Mouse (Mus musculus) embryonic stem cell, embryonic (primary cell): Measurements from ENCODE around the gene Prss53.

Experiments
- CTCF ChIA-PET, 4 experiments: fragments of 300-600 bp in 2 of 4; fragments of 350-600 bp in 2 of 4; sonication (Branson Sonifier 250); formaldehyde crosslinking; loops; one replicate each; lab custom pipeline; 2022; ENCODE audit warnings: inconsistent platforms in 2 of 4; lab: Charles Lee
- POLR2A ChIA-PET, 4 experiments: fragments of 300-600 bp in 2 of 4; fragments of 350-600 bp in 2 of 4; sonication (Branson Sonifier 250); formaldehyde crosslinking; loops; one replicate each; lab custom pipeline; 2022; ENCODE audit warnings: antibody characterized with exemption in 4 of 4, inconsistent platforms in 1 of 4; lab: Charles Lee

Prss53 gene

DNA sequence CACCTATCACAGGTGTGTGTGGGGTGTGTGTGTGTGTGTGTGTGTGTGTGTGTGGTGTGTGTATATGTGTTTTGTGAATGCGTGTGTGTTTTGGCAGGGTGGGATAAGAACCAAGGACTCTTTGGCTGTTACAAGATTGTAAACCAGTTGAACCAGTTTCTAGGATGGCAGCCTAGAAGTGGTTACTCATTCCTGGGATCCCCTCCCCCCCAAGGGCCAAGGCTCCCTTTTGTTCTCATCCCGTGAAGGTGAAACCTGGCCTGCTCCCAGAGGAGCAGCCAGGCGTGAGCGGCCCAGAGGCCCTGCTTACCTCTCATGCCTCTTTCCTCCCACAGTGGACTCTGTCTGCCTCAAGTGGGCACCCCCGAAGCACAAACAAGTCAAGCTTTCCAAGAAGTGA, 34.5 kb upstream of the Prss53 start:
- ChIA-PET CTCF (interaction anchor here in 2 of 4 experiments (0.6 to 3.4 kb wide), 7 partner anchors 8 to 109 kb away, joined by 3 to 26 read pairs (median 6); no protein-coding TSS in a partner anchor), POLR2A (interaction anchor here in 2 of 4 experiments (1.3 to 20.2 kb wide), 15 partner anchors 8 to 58 kb away, joined by 3 to 433 read pairs (median 29); partner anchors contain the start of genes Fus (in 2 of the 2), Kat8 (in 2 of the 2), Gm21974 (in 1 of the 2) and Prss53 (in 1 of the 2))

- ChIA-PET CTCF (interaction anchor here in 3 of 4 experiments (0.5 to 4.5 kb wide), 4 partner anchors 9 to 40 kb away, joined by 3 to 120 read pairs (median 4); no protein-coding TSS in a partner anchor), POLR2A (interaction anchor here in 3 of 4 experiments (0.5 to 20.2 kb wide), 15 partner anchors 10 to 765 kb away, joined by 3 to 433 read pairs (median 6); partner anchors contain the start of genes Kat8 (in 3 of the 3) and Fus (in 2 of the 3))
These were observed 32.9 kb upstream of the Prss53 start for GRCm38 (mm10) chr7:127923714-127924113.

DNA sequence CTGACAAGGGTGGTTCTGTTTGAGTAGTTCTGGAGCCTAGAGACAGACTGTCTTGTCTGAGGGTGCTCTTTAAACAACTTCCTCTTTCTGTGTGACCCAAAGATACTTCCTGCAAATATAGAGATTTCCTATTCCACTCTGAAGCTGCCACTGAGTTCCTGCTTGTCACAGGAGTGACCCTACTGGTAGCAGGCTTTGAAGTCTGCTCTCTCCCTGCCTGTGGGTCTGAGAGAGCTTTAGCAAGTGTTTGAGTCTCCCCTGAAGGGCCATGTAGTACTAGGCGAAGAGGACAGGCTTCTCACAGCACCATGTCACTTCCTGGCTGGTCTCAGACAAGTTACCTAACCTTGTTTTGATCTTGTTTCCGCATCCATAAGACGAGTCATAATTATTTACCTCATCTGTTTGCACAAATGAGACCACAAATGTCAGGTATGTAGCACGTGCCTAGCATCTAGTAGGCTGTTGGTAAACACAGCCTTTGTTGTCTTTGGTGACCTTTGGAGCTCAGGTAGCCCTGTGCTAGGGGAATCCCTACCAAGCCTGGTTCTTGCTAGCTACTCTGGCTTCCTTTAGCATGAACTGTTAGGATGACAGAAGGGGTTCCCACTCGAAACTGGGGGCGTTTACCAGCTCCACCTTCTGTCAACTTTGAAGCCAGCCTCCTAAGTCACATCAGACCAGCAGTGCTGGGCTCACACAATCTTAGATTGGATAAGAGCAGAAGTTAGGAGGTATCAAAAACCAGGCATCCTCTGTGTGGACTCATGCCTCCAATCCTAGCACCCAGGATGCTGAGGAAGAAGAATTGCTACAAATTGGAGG, 31.9 kb upstream of the Prss53 start:
- POLR2A ChIA-PET: interaction anchor here in 3 of 4 experiments (0.8 to 20.2 kb wide), 22 partner anchors 10 to 150 kb away, joined by 3 to 433 read pairs (median 6); partner anchors contain the start of genes Fus (in 3 of the 3), Kat8 (in 3 of the 3), Gm21974 (in 1 of the 3) and Vkorc1 (in 1 of the 3)
- CTCF ChIA-PET: interaction anchor here (0.6 to 5.1 kb wide), 11 partner anchors 10 to 1540 kb away, joined by 3 to 120 read pairs (median 3); partner anchors contain the start of gene Kat8 (in 1 of the 4)

GRCm38 (mm10) chr7:127921516-127921915, 30.7 kb upstream of the Prss53 start:
- ChIA-PET POLR2A (interaction anchor here (0.6 to 20.2 kb wide), 33 partner anchors 9 to 175 kb away, joined by 3 to 433 read pairs (median 4); partner anchors contain the start of genes Kat8 (in 3 of the 4), Fus (in 2 of the 4), Gm21974 (in 2 of the 4) and Vkorc1 (in 2 of the 4)), CTCF (interaction anchor here (0.5 to 5.1 kb wide), 37 partner anchors 9 to 423 kb away, joined by 3 to 120 read pairs (median 3); partner anchors contain the start of genes Kat8 (in 3 of the 4), Hsd3b7 (in 2 of the 4), Bckdk (in 1 of the 4) and Gm21974 (in 1 of the 4))

DNA sequence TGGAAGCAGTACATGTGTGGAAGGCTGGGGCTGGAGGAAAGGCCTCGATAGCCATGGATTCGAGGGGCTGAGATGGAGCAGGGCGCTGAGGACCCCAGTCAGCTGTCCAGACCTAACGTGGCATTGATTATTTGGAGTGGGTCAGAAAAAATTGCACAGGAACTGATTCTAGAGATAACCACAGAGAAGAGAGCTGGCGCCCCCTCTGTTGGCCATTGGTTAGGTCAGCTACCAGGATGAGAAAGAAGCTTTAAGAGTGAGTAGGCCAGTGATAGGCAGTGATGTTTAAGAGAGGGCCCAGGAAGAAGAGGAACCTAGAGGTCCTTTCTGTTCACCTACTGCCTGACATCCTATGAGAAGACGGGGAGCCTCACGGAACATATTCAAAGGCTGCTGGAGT, 28.5 kb upstream of the Prss53 start:
- CTCF ChIA-PET: interaction anchor here (0.5 to 5.1 kb wide), 44 partner anchors 9 to 426 kb away, joined by 3 to 53 read pairs (median 4); partner anchors contain the start of genes Gm21974 (in 2 of the 4), Vkorc1 (in 2 of the 4), Bckdk (in 1 of the 4) and Prss8 (in 1 of the 4)
- POLR2A ChIA-PET: interaction anchor here in 3 of 4 experiments (0.6 to 20.2 kb wide), 44 partner anchors 8 to 313 kb away, joined by 3 to 433 read pairs (median 4); partner anchors contain the start of genes Gm21974 (in 3 of the 3), Vkorc1 (in 3 of the 3), Bckdk (in 2 of the 3) and Fus (in 2 of the 3)

DNA sequence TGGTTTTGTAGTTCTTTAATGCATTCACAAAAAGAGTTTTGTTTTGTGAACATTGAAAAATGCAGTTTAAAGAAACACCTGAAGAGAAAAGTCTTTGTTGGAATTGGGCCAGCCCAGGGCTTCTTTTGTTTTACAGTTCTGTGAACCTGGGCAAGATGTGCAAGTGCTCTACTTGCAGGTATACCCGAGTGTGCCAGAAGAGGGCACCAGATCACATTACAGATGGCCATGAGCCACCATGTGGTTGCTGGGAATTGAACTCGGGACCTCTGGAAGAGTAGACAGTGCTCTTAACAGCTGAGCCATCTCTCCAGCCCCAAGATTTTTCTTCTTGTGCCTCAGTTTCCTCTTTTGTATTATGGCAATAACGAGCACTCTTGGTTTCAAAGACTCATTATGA, 27.4 kb upstream of the Prss53 start:
- CTCF ChIA-PET: interaction anchor here (0.5 to 5.1 kb wide), 16 partner anchors 8 to 148 kb away, joined by 3 to 53 read pairs (median 10); partner anchors contain the start of genes Bckdk (in 1 of the 4), Gm21974 (in 1 of the 4) and Vkorc1 (in 1 of the 4)
- POLR2A ChIA-PET: interaction anchor here in 3 of 4 experiments (0.6 to 20.2 kb wide), 25 partner anchors 9 to 190 kb away, joined by 3 to 433 read pairs (median 7); partner anchors contain the start of genes Fus (in 3 of the 3), Gm21974 (in 3 of the 3), Vkorc1 (in 3 of the 3) and Bckdk (in 2 of the 3)

DNA sequence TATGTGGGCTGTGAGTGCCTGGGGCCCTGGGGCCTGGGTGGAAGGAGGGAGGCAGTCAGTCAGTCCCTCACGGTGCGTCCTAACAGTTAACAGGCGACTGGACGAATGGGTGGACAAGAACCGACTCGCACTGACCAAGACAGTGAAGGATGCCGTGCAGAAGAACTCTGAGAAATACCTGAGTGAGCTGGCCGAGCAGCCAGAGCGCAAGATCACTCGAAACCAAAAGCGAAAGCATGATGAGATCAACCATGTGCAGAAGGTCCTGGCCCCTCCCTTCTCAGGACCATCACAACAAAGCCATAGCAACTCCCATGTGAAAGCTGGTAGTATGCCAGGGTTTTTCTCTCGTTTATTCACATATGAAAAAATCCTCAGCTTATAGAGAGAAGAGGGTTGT, 24.5 kb upstream of the Prss53 start:
- ChIA-PET CTCF (interaction anchor here in 2 of 4 experiments (0.6 to 1.6 kb wide), 4 partner anchors 11 to 48 kb away, joined by 3 to 5 read pairs (median 3); no protein-coding TSS in a partner anchor), POLR2A (interaction anchor here in 3 of 4 experiments (0.5 to 20.2 kb wide), 17 partner anchors 11 to 60 kb away, joined by 3 to 433 read pairs (median 5); partner anchors contain the start of genes Bckdk (in 1 of the 3) and Prss36 (in 1 of the 3))

GRCm38 (mm10) chr7:127912938-127913337, 22.2 kb upstream of the Prss53 start:
- ChIA-PET CTCF (interaction anchor here (0.6 to 3.0 kb wide), 21 partner anchors 9 to 727 kb away, joined by 3 to 22 read pairs (median 5); partner anchors contain the start of genes Bckdk (in 1 of the 4), Bcl7c (in 1 of the 4), Gm21974 (in 1 of the 4) and Vkorc1 (in 1 of the 4)), POLR2A (interaction anchor here (0.6 to 20.2 kb wide), 119 partner anchors 9 to 567 kb away, joined by 3 to 433 read pairs (median 5); partner anchors contain the start of genes Bckdk (in 4 of the 4), Fus (in 4 of the 4), Gm21974 (in 3 of the 4) and Pycard (in 3 of the 4))

DNA sequence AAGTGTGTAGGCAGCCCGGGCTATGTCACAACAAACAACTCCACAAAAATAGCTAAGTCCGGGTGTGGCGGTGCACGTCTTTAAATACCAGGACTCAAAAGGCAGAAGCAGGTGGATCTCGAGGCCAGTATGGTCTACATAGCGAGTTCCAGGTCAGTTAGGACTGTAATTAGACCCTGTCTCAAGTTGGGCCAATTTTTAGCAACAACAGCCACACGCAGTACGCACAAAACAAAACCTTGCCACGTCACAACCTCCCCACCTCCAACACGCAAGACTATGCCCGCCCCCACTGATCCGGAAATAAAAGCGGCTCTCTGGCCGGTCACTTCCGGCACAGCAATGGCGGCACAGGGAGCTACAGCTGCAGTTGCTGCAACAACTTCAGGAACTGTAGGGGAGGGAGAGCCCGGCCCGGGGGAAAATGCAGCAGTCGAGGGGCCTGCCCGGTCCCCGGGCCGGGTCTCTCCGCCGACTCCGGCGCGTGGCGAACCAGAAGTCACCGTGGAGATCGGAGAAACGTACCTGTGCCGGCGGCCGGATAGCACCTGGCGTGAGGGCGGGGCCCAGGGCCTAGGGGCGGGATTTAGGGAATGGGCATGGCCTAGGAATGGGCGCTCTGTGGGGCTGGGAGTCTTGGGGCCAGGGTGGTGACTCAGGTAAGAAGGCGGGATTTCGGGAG, 21.6 kb upstream of the Prss53 start, which contains the start of gene Kat8:
TSS of gene Kat8 (plus strand) at position 327 of the 682 bp plus-strand sequence.
- POLR2A ChIA-PET: interaction anchor here (0.5 to 20.2 kb wide), 119 partner anchors 8 to 895 kb away, joined by 3 to 433 read pairs (median 5); partner anchors contain the start of genes Bckdk (in 4 of the 4), Fus (in 4 of the 4), Gm21974 (in 3 of the 4) and Pycard (in 3 of the 4)
- CTCF ChIA-PET: interaction anchor here (0.5 to 3.0 kb wide), 21 partner anchors 8 to 726 kb away, joined by 3 to 22 read pairs (median 5); partner anchors contain the start of genes Bckdk (in 1 of the 4), Bcl7c (in 1 of the 4), Gm21974 (in 1 of the 4) and Vkorc1 (in 1 of the 4)

GRCm38 (mm10) chr7:127908656-127909055, 17.9 kb upstream of the Prss53 start:
- ChIA-PET POLR2A (interaction anchor here in 2 of 4 experiments (0.9 to 6.5 kb wide), 10 partner anchors 9 to 85 kb away, joined by 3 to 63 read pairs (median 4); partner anchors contain the start of genes Fus (in 2 of the 2), Gm21974 (in 1 of the 2), Pycard (in 1 of the 2) and Vkorc1 (in 1 of the 2)), CTCF (interaction anchor here in 2 of 4 experiments (0.5 to 0.9 kb wide), 3 partner anchors 11 to 34 kb away, joined by 3 to 4 read pairs (median 3); no protein-coding TSS in a partner anchor)

GRCm38 (mm10) chr7:127907939-127908338, 17.2 kb upstream of the Prss53 start:
- POLR2A ChIA-PET: interaction anchor here in 2 of 4 experiments (0.9 to 6.5 kb wide), 14 partner anchors 9 to 86 kb away, joined by 3 to 63 read pairs (median 4); partner anchors contain the start of genes Fus (in 2 of the 2), Gm21974 (in 1 of the 2), Pycard (in 1 of the 2) and Vkorc1 (in 1 of the 2)
- CTCF ChIA-PET: interaction anchor here in 1 of 4 experiments (0.7 to 0.9 kb wide), 2 partner anchors 11 to 27 kb away, joined by 3 to 4 read pairs; no protein-coding TSS in a partner anchor

DNA sequence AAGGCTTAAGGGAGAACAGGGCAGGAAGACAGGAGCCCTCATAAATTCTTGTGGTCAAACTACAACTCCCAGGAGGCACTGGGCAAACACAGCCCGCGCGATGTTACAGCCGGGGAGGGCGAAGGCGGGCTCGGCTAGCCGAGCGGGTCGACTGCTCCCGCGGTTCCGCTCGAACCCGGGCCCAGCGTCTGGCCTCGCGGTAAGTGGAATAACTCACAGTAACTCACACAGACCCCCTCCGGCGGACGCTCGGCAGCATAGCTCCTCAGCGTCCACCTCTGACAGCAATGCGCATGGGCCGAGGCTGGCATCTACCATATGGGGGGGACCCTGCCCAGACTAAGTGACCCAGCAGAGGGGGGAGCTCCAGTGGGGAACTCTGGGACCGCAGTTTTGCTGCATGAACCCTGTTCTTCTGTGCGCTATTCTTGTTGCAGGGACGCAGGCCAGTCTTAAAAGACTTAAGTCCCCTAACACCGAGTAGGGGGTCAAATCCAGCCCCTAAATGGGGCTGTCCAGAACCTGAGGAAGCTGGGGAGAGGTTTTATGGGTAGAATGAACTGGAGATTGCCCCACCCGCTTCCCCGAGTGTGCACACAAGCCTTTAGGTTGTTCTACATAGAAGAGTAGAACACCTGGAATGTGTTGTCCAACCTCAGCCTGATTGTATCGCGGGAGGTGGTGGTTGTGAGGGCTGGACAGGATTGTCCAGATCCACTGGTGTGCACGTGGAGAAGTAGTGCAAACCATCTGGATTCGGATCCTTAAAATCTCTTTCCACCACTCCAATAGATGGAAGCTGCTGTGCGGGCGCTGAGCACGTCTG, 13.4 kb upstream of the Prss53 start, which contains the start of gene Bckdk:
TSS of gene Bckdk (plus strand) at position 112 of the 826 bp plus-strand sequence.
- ChIA-PET CTCF (interaction anchor here in 2 of 4 experiments (0.5 to 2.3 kb wide), 8 partner anchors 9 to 80 kb away, joined by 3 to 12 read pairs (median 5); partner anchors contain the start of genes Gm21974 (in 2 of the 2), Vkorc1 (in 2 of the 2) and Kat8 (in 1 of the 2)), POLR2A (interaction anchor here (0.6 to 6.5 kb wide), 46 partner anchors 8 to 748 kb away, joined by 3 to 63 read pairs (median 6); partner anchors contain the start of genes Kat8 (in 4 of the 4), Gm21974 (in 3 of the 4), Vkorc1 (in 3 of the 4) and Fus (in 2 of the 4))

- ChIA-PET POLR2A (no interaction called here), CTCF (no interaction called here)
These were observed 11.0 kb upstream of the Prss53 start for GRCm38 (mm10) chr7:127901772-127902171.

- CTCF ChIA-PET: no interaction called here
- POLR2A ChIA-PET: interaction anchor here in 2 of 4 experiments (1.0 to 5.5 kb wide), 8 partner anchors 8 to 94 kb away, joined by 3 to 40 read pairs (median 8); partner anchors contain the start of genes Fus (in 1 of the 2), Kat8 (in 1 of the 2) and Prss53 (in 1 of the 2)
These were observed 9.2 kb upstream of the Prss53 start for GRCm38 (mm10) chr7:127899997-127900396.
